8 mouse cellular contexts compared by ENCODE assay signal in genomic region chr5:14025205-14026124, GRCm38 (mm10). TPM values are rescaled to one million over a fixed set of nuclear protein-coding genes. Genes with fewer than 3 reads are reported as not detected.
DNase-seq lines count a peak whose midpoint lies in the region; ATAC-seq lines count a peak whose summit lies in the region.

TSS of gene Sema3e (plus strand) at chr5:14025276.

- peak; percentile 17 for DNase-seq in adrenal gland, adult 2 months
- DNase-seq in cerebellum, postnatal 10 days: peak; percentile 67 to 72
- peak; percentile 41 to 51 for DNase-seq in frontal cortex, postnatal 36 days (ENCODE audit: low spot score in 2 of 2)
- DNase-seq in kidney, adult 8-10 months: peak; percentile 1
- peak; percentile 59 for DNase-seq in limb, embryonic 11.5 days (ENCODE audit: low spot score)
- no peak for DNase-seq in spleen, adult 18-20 months

- peak; percentile 62; the same call in 1 of the 2 replicates for ATAC-seq in limb, embryonic 11.5 days (ENCODE audit: insufficient number of reproducible peaks, low FRiP score, low TSS enrichment, low read depth)
- ATAC-seq in midbrain, embryonic 12.5 days (ENCODE audit: low FRiP score, low read depth): peak; percentile 89
- peak; percentile 76 for ATAC-seq in stomach, embryonic 15.5 days (ENCODE audit: insufficient read depth, low FRiP score, low read depth)

- no peaks in the 10 kb centered on the region; the same call in 1 of the 2 replicates for H3K9me3 ChIP-seq in limb, embryonic 11.5 days (ENCODE audit: control insufficient read depth, low read length)
- no peaks in the 10 kb centered on the region for H3K9me3 ChIP-seq in midbrain, embryonic 12.5 days
- no peaks in the 10 kb centered on the region for H3K9me3 ChIP-seq in stomach, embryonic 15.5 days

- no peak within 1 kb of the TSS for H3K27ac ChIP-seq in limb, embryonic 11.5 days (replicated peaks; ENCODE audit: low read depth, low read length)
- no peak within 1 kb of the TSS for H3K27ac ChIP-seq in midbrain, embryonic 12.5 days (replicated peaks)
- no peak within 1 kb of the TSS for H3K27ac ChIP-seq in stomach, embryonic 15.5 days

- under 1% methylated on average over 47 of the region's 47 CpGs for WGBS in limb, embryonic 11.5 days
- whole genome bisulfite sequencing in midbrain, embryonic 12.5 days: under 1% methylated on average over 47 of the region's 47 CpGs
- 2% methylated on average over 47 of the region's 47 CpGs for WGBS in stomach, embryonic 15.5 days

- H3K4me2 ChIP-seq in limb, embryonic 11.5 days (ENCODE audit: low read depth, severe bottlenecking): peak within 1 kb of the TSS; percentile 90
- H3K4me2 ChIP-seq in midbrain, embryonic 12.5 days (replicated peaks): peak within 1 kb of the TSS; percentile 89
- peak within 1 kb of the TSS; percentile 84 for H3K4me2 ChIP-seq in stomach, embryonic 15.5 days

- H3K9ac ChIP-seq in limb, embryonic 11.5 days (ENCODE audit: low read length): peak within 1 kb of the TSS; percentile 30; the same call in 1 of the 2 replicates
- peak within 1 kb of the TSS; percentile 53 for H3K9ac ChIP-seq in midbrain, embryonic 12.5 days (replicated peaks)
- H3K9ac ChIP-seq in stomach, embryonic 15.5 days: peak within 1 kb of the TSS; percentile 8; the same call in 1 of the 2 replicates

- peaks cover 7% of the 10 kb centered on the region for H3K27me3 ChIP-seq in limb, embryonic 11.5 days (ENCODE audit: control insufficient read depth, insufficient read depth, low read length)
- peaks cover 14% of the 10 kb centered on the region for H3K27me3 ChIP-seq in midbrain, embryonic 12.5 days
- H3K27me3 ChIP-seq in stomach, embryonic 15.5 days (replicated peaks): no peaks in the 10 kb centered on the region

- H3K36me3 ChIP-seq in limb, embryonic 11.5 days (ENCODE audit: control insufficient read depth, insufficient read depth, low read length): no peaks in the 10 kb centered on the region
- no peaks in the 10 kb centered on the region for H3K36me3 ChIP-seq in midbrain, embryonic 12.5 days
- H3K36me3 ChIP-seq in stomach, embryonic 15.5 days: no peaks in the 10 kb centered on the region

- peak within 1 kb of the TSS; percentile 45 for H3K4me3 ChIP-seq in limb, embryonic 11.5 days (ENCODE audit: low read depth, low read length)
- peak within 1 kb of the TSS; percentile 54 for H3K4me3 ChIP-seq in midbrain, embryonic 12.5 days
- H3K4me3 ChIP-seq in stomach, embryonic 15.5 days (replicated peaks): peak within 1 kb of the TSS; percentile 48

- H3K4me1 ChIP-seq in limb, embryonic 11.5 days (ENCODE audit: control insufficient read depth, insufficient read depth, low read length): 0 out of 2 replicates have a peak, but pooled peaks cover 4% of the 10 kb centered on the region
- peaks cover 6% of the 10 kb centered on the region for H3K4me1 ChIP-seq in midbrain, embryonic 12.5 days
- H3K4me1 ChIP-seq in stomach, embryonic 15.5 days: 0 out of 2 replicates have a peak, but pooled peaks cover 7% of the 10 kb centered on the region

RNA-seq across cellular contexts. Expression of gene Sema3e, which starts in this region (rescaled TPM):
- under 1 TPM; 0.35 to 0.86 TPM for total RNA-seq in adrenal gland, adult 2 months (2021)
- 0.06 TPM in 2 replicates for polyA plus RNA-seq in adrenal gland, adult 2 months (2012; rRNA removed)
- 0.36 and 0.65 TPM in 2 replicates for polyA plus RNA-seq in limb, embryonic 11.5 days (2014; fragmentation: Nextera tagmentation; extraction: Ambion mirVana)
- polyA plus RNA-seq in midbrain, embryonic 12.5 days (2016; fragmentation: Nextera tagmentation; extraction: Ambion mirVana): 1.6 and 1.7 TPM in 2 replicates
- 2.6 TPM in 2 replicates for polyA plus RNA-seq in stomach, embryonic 15.5 days (2015; fragmentation: Nextera tagmentation; extraction: Ambion mirVana)

Comparison
In these comparisons a context has a peak if more than half of its experiments do, and no peak if none do; other contexts are left out.
1. Peak in DNase-seq in adrenal gland, adult 2 months; RNA of the gene not detected or under 1 TPM.
2. Peak in DNase-seq, ATAC-seq, H3K4me3 ChIP-seq, H3K9ac ChIP-seq and H3K4me2 ChIP-seq in limb, embryonic 11.5 days; RNA of the gene not detected or under 1 TPM.
3. DNase-seq: peak in cerebellum, postnatal 10 days (2 of 2), frontal cortex, postnatal 36 days (2 of 2) and kidney, adult 8-10 months (2 of 2); none in spleen, adult 18-20 months (0 of 2).
4. Peak in every context shown above with its lines, with median percentiles within 50 percentile points of each other: ATAC-seq, H3K4me2 ChIP-seq, H3K4me3 ChIP-seq and H3K9ac ChIP-seq.